Mouse (Mus musculus) monocyte, adult 5-6 weeks (primary cell): Measurements from ENCODE around the gene Parp9. TPM values are rescaled to one million over a fixed set of nuclear protein-coding genes. Genes with fewer than 3 reads are reported as not detected.
"Not testable (repeated sequence)": the region's sequence is repeated elsewhere in the genome, so short reads cannot be mapped to it uniquely, and the experiment has no call there.

Experiments
- ATAC-seq: fragments of 153-309, 156-312 bp; replicated peaks from 2 replicates; pipeline ENCODE4 v1.8.0; 2017; ENCODE audit warnings: mild to moderate bottlenecking; ENCODE audit not compliant: low TSS enrichment, insufficient number of reproducible peaks, severe bottlenecking, poor library complexity, low FRiP score
- total RNA-seq: library from RNA; stranded (forward); fragments of 200-1000, 200-491, 200-594 nt; gene quantifications from 3 replicates; pipeline ENCODE4 v1.2.3, GENCODE M21; 2017

The Parp9 gene
- total RNA-seq = 69.9 to 79.8 TPM (median 70.6 TPM) in 3 replicates

- ATAC-seq = peak; percentile 57
Observed at GRCm38 (mm10) chr16:35938211-35939151, at the start of gene Parp9, which contains the start of gene Dtx3l. Gene Parp9 (plus strand): TSS chr16:35938470. Gene Dtx3l (minus strand): TSS chr16:35939151.

GRCm38 (mm10) chr16:35888910-35889309 is 49.4 kb upstream of the Parp9 start:
- no peak for ATAC-seq

GRCm38 (mm10) chr16:35890645-35891044 is 47.6 kb upstream of the Parp9 start:
- no peak for ATAC-seq

GRCm38 (mm10) chr16:35891603-35892002 is 46.7 kb upstream of the Parp9 start:
- ATAC-seq = not testable (repeated sequence)

GRCm38 (mm10) chr16:35894997-35895396 is 43.3 kb upstream of the Parp9 start:
- ATAC-seq = no peak

- no peak for ATAC-seq
Observed at GRCm38 (mm10) chr16:35900541-35900940, 37.7 kb upstream of the Parp9 start.

GRCm38 (mm10) chr16:35903014-35903640 is 35.1 kb upstream of the Parp9 start:
- peak; percentile 77 for ATAC-seq

- peak; percentile 58; the same call in 1 of the 2 replicates for ATAC-seq
Observed at GRCm38 (mm10) chr16:35904121-35904736, 34.0 kb upstream of the Parp9 start.

GRCm38 (mm10) chr16:35905355-35905754 is 32.9 kb upstream of the Parp9 start:
- no peak for ATAC-seq

- ATAC-seq = no peak
Observed at GRCm38 (mm10) chr16:35905819-35906485, 32.3 kb upstream of the Parp9 start.

GRCm38 (mm10) chr16:35906887-35907286 is 31.4 kb upstream of the Parp9 start:
- no peak for ATAC-seq

GRCm38 (mm10) chr16:35907432-35908201 is 30.7 kb upstream of the Parp9 start:
- ATAC-seq = peak; percentile 41; the same call in 1 of the 2 replicates

- no peak for ATAC-seq
Observed at GRCm38 (mm10) chr16:35911449-35911848, 26.8 kb upstream of the Parp9 start.

- ATAC-seq = 0 out of 2 replicates have a peak, but pooled peaks have one; percentile 40
Observed at GRCm38 (mm10) chr16:35913526-35913925, 24.7 kb upstream of the Parp9 start.

GRCm38 (mm10) chr16:35914301-35914700 is 24.0 kb upstream of the Parp9 start:
- no peak for ATAC-seq

GRCm38 (mm10) chr16:35918721-35919543 is 19.3 kb upstream of the Parp9 start:
- 0 out of 2 replicates have a peak, but pooled peaks have one; percentile 43 for ATAC-seq

- ATAC-seq = no peak
Observed at GRCm38 (mm10) chr16:35921676-35922235, 16.5 kb upstream of the Parp9 start.
